Mouse (Mus musculus): ENCODE measurements around the gene Mapkap1. TPM values are rescaled to one million over a fixed set of nuclear protein-coding genes. Genes with fewer than 3 reads are reported as not detected.

The Mapkap1 gene
- polyA plus RNA-seq, 1 experiment from 2014 or later, result 95.9 TPM

DNA sequence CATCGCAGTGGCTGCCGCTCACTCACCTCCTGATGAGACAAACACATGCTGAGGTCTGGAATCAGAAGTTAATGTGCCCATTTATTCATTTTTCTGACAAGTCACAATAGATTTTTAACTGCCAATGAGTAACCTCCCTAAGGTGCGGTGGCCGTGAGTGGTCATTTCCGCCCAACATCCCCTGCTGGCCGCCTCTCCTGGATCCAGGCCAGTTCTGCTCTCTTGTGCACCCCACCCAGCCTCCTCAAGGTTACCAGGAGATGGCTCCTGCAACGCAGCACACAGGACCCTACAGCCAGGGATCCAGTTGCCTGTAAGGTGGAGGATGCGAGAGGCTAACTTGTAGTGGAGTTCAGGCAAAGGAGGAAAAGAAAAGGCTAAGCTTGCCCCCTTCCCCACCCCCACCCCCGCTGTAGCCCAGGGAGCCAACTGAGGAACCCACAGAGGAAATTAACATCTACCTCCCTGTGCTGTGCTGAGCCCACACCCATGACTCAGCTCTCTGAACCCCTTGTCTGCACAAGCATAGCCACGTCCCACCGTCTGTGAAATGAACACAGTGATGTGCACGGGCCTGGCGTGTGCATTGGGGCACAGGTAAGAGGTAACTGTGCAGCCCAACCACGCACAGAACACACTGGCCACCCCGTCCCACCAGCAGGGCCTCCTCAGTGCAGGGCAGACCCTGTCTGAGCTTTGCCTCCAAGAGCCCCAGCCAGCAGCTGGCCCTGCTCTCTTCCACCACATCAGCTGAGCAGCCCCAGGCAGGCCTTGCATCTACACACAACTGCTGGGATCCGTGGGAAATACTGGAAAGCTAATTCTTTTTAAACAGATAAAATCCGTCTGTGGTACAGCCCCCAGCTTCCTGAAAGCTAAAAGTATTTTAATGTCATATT lies 221.0 kb downstream of the Mapkap1 start:
- H3K9me3 ChIP-seq, result no peaks in the 10 kb centered on the region
- no peaks in the 10 kb centered on the region for H3K27me3 ChIP-seq
- peaks cover 15% of the 10 kb centered on the region for H3K36me3 ChIP-seq
- no peak overlapping the region for H3K4me2 ChIP-seq
- peaks cover 25% of the 10 kb centered on the region for H3K4me1 ChIP-seq
- H3K27ac ChIP-seq, result peak overlapping the region; percentile 71
- no peak overlapping the region for H3K9ac ChIP-seq
- no peak overlapping the region for H3K4me3 ChIP-seq
- no peak for ATAC-seq (ENCODE audit: insufficient number of reproducible peaks, low FRiP score, low TSS enrichment, low read depth)
- 51% methylated on average over 17 of the region's 17 CpGs for WGBS

DNA sequence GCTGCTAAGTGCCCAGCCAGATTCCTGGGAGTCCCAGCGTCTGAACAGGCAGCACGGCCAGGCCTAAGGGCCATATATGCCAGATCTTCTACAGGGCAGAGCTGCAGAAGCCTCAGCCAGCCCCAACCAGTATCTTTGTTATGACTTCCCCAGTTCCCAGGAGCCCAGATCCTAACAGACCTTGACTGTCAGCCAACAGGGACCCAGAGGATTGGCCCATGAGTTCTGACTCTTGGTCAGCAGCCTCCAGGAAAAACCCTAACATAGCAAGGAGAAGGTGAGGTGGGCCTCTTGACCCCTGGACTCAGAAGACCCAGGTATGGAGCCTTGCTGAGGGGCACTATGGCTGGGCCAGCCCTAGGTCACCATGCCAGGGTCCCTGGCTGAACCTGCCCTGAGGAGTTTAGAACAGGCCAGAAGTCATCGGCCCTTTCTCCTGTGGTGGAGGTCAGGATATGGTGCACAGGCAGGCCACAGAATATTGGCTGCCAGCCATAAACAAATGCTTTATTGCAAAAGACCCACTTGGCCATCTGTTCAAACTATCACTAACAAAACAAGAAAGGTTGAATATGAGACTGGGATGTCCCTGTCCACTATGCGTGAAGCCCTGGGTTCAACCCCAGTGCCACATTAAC lies 222.5 kb downstream of the Mapkap1 start:
- Histone ChIP-seq H3K9me3 (no peaks in the 10 kb centered on the region), H3K9ac (no peak overlapping the region), H3K4me2 (no peak overlapping the region), H3K4me1 (peaks cover 24% of the 10 kb centered on the region), H3K27ac (no peak overlapping the region), H3K27me3 (no peaks in the 10 kb centered on the region), H3K4me3 (no peak overlapping the region), H3K36me3 (peaks cover 14% of the 10 kb centered on the region)
- WGBS, result 62% methylated on average over 4 of the region's 4 CpGs
- no peak for ATAC-seq (ENCODE audit: insufficient number of reproducible peaks, low FRiP score, low TSS enrichment, low read depth)

DNA sequence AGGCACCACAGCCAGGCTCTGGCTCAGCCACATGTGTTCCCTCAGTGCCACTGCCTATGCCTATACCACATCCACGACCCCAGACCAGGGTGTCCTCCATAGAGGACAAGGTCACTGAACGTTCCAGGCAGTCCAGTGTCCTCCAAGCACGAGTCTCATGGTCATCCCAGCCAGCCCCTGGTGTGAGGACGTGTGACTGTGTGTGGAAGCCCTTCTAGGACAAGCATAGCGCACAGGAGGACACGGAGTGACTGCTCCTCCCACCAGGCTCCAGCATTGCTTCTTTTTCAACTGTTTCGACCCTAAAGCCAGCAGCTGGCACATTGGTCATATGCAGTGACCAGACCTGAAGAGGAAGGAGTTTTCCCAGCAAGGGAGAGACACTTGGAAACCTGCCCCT lies 223.2 kb downstream of the Mapkap1 start:
- H3K4me1 ChIP-seq, result peaks cover 24% of the 10 kb centered on the region
- no peak overlapping the region for H3K27ac ChIP-seq
- no peaks in the 10 kb centered on the region for H3K9me3 ChIP-seq
- H3K4me3 ChIP-seq, result no peak overlapping the region
- H3K9ac ChIP-seq, result no peak overlapping the region
- WGBS, result 74% methylated on average over 7 of the region's 7 CpGs
- no peak overlapping the region for H3K4me2 ChIP-seq
- ATAC-seq (ENCODE audit: insufficient number of reproducible peaks, low FRiP score, low TSS enrichment, low read depth), result no peak
- H3K27me3 ChIP-seq, result no peaks in the 10 kb centered on the region
- peaks cover 9% of the 10 kb centered on the region; the same call in 1 of the 2 replicates for H3K36me3 ChIP-seq

DNA sequence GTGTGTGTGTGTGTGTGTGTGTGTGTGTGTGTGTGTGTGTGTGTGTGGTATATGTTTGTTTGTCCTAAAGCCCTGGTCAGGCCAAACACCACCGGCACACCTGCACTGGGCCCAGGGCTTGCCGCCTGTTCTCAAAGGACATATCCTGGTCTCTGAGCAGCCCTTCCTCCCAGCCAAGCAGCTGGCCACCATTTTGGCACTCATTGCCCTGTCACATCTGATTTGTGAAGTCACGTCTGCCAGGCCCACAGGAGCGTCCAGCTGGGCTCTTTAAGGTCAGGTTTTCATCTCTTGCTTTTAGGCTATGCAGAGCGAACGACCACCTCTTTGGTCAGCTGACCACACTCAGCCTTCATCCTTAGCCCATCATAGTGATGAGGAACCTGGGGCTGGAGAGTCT lies 223.9 kb downstream of the Mapkap1 start:
- peaks cover 24% of the 10 kb centered on the region for H3K4me1 ChIP-seq
- H3K9ac ChIP-seq, result no peak overlapping the region
- no peak overlapping the region for H3K4me2 ChIP-seq
- H3K9me3 ChIP-seq, result no peaks in the 10 kb centered on the region
- no peak for ATAC-seq (ENCODE audit: insufficient number of reproducible peaks, low FRiP score, low TSS enrichment, low read depth)
- H3K4me3 ChIP-seq, result no peak overlapping the region
- no peak overlapping the region for H3K27ac ChIP-seq
- H3K36me3 ChIP-seq, result 0 out of 2 replicates have a peak, but pooled peaks cover 5% of the 10 kb centered on the region
- H3K27me3 ChIP-seq, result no peaks in the 10 kb centered on the region
- WGBS, result 77% methylated on average over 6 of the region's 6 CpGs

DNA sequence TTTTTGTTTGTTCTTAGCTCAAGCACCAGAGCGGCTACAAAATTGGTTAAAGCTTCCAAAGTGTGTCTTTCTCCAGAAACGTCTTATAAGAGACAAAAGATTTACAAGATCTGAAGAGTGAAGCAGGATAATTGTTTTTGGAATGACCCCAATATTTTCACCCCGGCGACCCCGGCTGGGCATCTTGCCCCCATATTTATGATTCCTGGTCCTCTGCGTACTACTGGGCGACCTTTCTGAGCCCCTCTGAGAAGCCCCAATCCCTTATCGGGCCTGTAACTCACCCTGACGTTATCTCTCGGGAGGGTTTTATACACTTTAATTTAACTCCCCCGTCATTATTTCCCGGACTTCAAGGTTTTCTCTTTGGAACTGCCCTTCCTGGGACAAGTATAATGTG lies 225.5 kb downstream of the Mapkap1 start:
- H3K4me3 ChIP-seq, result no peak overlapping the region
- H3K9ac ChIP-seq, result no peak overlapping the region
- no peak overlapping the region for H3K4me2 ChIP-seq
- H3K27me3 ChIP-seq, result no peaks in the 10 kb centered on the region
- no peak overlapping the region for H3K27ac ChIP-seq
- no peaks in the 10 kb centered on the region for H3K36me3 ChIP-seq
- no peak for ATAC-seq (ENCODE audit: insufficient number of reproducible peaks, low FRiP score, low TSS enrichment, low read depth)
- no peaks in the 10 kb centered on the region for H3K9me3 ChIP-seq
- 71% methylated on average over 12 of the region's 12 CpGs for WGBS
- H3K4me1 ChIP-seq, result peaks cover 23% of the 10 kb centered on the region

DNA sequence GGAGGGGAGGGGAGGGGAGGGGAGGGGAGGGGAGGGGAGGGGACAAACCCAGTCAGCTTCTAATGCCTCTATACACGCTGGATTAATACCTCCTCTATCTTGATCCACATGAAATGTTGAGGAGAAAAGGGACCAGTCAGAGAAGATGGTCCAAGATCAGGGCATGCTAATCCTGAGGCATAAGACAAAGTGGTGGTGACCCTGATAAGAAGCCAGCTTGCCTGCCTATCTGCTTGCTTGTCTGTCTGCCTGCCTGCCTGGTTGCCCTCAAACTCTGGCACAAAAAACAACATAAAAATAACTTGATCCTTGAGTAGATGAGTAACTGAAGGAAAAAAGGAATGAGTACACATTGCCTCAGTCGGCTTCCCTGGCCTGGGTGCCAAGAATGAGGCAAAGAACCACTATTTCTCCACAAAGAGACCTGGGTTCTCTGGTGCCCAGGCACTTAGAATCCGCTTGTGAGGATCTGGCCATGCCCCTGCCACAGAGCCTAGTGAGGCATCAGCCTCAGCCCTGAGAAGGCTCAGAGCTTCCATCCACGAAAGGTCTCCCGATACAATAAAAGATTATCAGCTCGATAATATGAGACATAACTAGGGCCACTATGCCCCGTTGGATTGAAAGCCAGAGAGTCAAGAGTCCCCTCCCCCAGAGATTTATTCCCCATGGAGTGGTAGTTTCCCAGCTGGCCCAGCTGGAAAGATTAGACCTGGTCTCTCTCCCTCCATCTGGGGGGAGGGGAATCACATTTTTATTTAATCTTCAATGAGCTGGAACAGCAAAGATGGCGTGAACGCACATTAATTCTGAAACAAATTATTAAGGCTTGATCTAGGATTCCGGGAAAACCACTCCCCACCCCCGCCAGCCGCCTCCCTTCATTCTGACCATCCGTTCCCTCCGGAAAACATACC lies 228.9 kb downstream of the Mapkap1 start:
- Histone ChIP-seq H3K9ac (no peak overlapping the region), H3K27ac (no peak overlapping the region), H3K27me3 (peaks cover 10% of the 10 kb centered on the region), H3K36me3 (no peaks in the 10 kb centered on the region), H3K4me1 (peaks cover 9% of the 10 kb centered on the region), H3K4me2 (no peak overlapping the region), H3K4me3 (no peak overlapping the region), H3K9me3 (no peaks in the 10 kb centered on the region)
- WGBS, result 75% methylated on average over 13 of the region's 14 CpGs
- ATAC-seq (ENCODE audit: insufficient number of reproducible peaks, low FRiP score, low TSS enrichment, low read depth), result no peak

DNA sequence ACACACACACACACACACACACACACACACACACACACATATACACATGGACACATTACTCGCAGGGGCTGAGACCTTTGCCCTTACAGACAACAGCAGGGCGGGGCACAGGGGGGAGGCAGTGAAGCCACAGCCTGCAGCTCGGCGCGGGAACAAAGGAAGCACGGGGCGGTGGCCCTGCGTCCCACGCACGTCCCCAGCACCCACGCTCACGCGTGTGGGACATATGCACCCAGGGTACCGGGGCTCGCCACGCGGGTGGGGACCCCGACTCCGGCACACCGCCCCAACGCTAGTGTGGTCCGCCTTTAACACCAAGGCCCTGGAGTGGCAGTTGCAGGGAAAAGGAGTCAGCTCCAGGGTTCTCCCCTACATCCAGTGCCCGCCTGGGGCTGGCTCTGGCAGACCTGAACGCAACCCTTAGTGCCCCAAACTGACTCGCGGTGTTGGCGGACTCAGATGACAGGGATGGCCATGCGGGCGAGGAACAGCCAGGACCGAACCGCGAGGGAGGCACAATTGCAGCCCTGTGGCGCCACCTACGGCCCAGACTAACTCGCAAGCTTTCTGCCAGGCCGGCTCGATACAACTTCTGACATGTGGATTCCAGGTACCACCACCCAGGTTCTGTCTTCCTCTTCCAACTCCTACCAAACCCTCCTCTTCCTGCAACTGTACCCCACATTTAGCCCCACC lies 232.5 kb downstream of the Mapkap1 start:
- Histone ChIP-seq H3K9ac (peak overlapping the region; percentile 37; the same call in 1 of the 2 replicates), H3K27me3 (peaks cover 10% of the 10 kb centered on the region), H3K4me3 (peak overlapping the region; percentile 39), H3K9me3 (no peaks in the 10 kb centered on the region), H3K27ac (no peak overlapping the region), H3K4me1 (peaks cover 6% of the 10 kb centered on the region), H3K4me2 (peak overlapping the region; percentile 85), H3K36me3 (no peaks in the 10 kb centered on the region)
- WGBS, result 19% methylated on average over 37 of the region's 37 CpGs
- peak; percentile 46; the same call in 1 of the 2 replicates for ATAC-seq (ENCODE audit: insufficient number of reproducible peaks, low FRiP score, low TSS enrichment, low read depth)

DNA sequence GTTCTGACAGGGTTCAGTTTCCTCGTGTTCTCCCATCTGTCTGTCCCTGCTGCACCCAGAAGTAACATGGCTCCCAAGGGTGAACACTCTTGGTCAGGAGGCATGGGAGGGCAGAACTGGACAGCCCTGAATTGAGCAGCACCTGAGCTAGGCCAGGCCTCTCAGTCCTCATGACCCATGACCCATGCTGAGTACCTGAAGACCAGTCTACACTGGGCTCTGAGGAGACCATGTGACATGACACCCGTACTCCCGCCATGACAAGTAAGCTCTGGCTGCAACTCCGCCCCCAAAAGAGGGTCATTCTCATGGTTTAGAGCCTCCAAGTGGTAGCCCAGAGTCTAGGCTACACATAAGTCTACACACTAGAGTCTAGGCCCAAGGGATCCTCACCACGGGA lies 233.2 kb downstream of the Mapkap1 start:
- no peak overlapping the region for H3K9ac ChIP-seq
- ATAC-seq (ENCODE audit: insufficient number of reproducible peaks, low FRiP score, low TSS enrichment, low read depth), result 0 out of 2 replicates have a peak, but pooled peaks have one; percentile 37
- H3K36me3 ChIP-seq, result no peaks in the 10 kb centered on the region
- no peak overlapping the region; the same call in 1 of the 2 replicates for H3K4me2 ChIP-seq
- no peak overlapping the region for H3K27ac ChIP-seq
- H3K9me3 ChIP-seq, result no peaks in the 10 kb centered on the region
- H3K4me3 ChIP-seq, result no peak overlapping the region
- 53% methylated on average over 5 of the region's 5 CpGs for WGBS
- H3K4me1 ChIP-seq, result peaks cover 6% of the 10 kb centered on the region
- H3K27me3 ChIP-seq, result peaks cover 10% of the 10 kb centered on the region

DNA sequence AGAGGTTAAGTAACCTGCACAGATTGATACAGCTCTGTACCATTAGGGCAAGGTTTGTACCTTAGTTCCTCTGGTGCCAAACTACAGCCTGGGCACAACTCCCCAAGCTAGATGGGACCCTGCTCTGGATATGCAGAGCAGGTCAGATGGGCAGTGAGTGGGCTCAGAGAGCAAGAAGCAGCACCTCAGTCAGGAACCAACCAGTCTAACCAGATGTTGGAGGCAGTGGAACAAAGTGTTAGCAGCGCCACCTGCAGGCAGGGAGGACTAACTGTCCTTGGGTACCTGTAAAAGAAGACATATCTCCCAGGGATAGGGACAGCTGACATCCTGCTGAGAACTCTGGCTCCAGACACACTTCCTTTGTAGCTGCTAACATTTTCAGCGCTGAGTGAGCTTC lies 235.8 kb downstream of the Mapkap1 start:
- Histone ChIP-seq H3K4me2 (no peak overlapping the region), H3K9me3 (no peaks in the 10 kb centered on the region), H3K36me3 (no peaks in the 10 kb centered on the region), H3K9ac (no peak overlapping the region), H3K4me3 (no peak overlapping the region), H3K27ac (no peak overlapping the region), H3K27me3 (peaks cover 9% of the 10 kb centered on the region), H3K4me1 (peaks cover 16% of the 10 kb centered on the region)
- 48% methylated on average over 2 of the region's 2 CpGs for WGBS
- ATAC-seq (ENCODE audit: insufficient number of reproducible peaks, low FRiP score, low TSS enrichment, low read depth), result no peak

DNA sequence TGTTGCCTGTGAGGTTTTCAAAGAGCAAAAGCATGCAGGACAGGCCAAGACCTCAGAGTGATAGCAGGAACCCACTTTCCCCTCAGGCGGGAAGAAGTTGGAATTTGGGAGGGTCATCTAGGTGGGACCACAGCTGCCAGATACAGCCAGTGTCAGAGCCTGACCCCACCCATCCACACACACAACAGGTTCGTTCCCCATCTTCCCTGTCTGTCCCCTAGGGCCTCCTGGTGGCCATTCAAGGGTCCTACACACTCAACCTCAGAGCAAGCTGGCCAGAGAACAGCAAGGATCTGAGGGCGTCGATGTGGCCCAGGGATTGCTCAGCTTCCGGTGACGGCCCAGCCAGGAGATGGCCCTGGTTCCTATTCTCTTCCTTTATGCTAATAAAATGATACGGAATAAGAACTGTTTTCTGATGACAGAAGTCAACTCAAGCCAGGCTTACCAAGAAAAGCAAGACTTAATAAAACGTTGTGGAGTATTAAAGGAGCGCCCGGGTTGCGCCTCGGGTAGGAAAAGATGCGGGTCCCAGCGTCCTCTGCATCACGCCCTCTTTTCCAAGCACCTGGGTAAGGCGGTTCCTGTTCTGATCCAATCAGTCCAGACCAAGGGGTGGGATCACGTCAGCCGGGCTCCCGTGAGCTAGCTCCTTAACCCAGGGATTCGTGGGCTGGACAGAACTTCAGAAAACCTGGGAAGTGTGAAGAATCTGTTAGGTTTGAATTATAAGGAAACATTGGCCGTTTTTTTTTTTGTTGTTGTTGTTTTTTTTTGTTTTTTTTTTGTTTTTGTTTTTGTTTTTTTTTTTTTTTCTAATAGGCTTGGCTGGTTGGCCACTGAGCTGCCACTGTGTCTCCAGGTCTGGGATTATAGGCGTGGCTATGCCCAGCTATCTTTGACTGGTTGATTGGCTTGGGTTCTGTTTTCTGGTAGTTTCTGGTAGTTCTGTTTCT lies 238.3 kb downstream of the Mapkap1 start:
- Histone ChIP-seq H3K9me3 (no peaks in the 10 kb centered on the region), H3K4me1 (peaks cover 10% of the 10 kb centered on the region; the same call in 1 of the 2 replicates), H3K9ac (no peak overlapping the region), H3K27me3 (0 out of 2 replicates have a peak, but pooled peaks cover 2% of the 10 kb centered on the region), H3K36me3 (no peaks in the 10 kb centered on the region), H3K4me3 (no peak overlapping the region), H3K4me2 (no peak overlapping the region), H3K27ac (no peak overlapping the region)
- no peak for ATAC-seq (ENCODE audit: insufficient number of reproducible peaks, low FRiP score, low TSS enrichment, low read depth)
- WGBS, result 41% methylated on average over 22 of the region's 22 CpGs
